Mouse (Mus musculus) forebrain, embryonic 13.5 days (tissue): ENCODE results near the gene St6galnac6. TPM values are rescaled to one million over a fixed set of nuclear protein-coding genes. Genes with fewer than 3 reads are reported as not detected.

Experiments used
- ATAC-seq: fragments of 200-750 bp; cut with Nextera tagmentation; 2 replicates; pipeline ENCODE4 v1.8.0; 2017
- H3K27ac ChIP-seq: fragments of 300-500 bp; sonication (generic); 2 replicates; pipeline ENCODE4 v1.5.1; 2015; ENCODE audit warnings: inconsistent platforms, mild to moderate bottlenecking, moderate library complexity
- H3K27me3 ChIP-seq: fragments of 300-500 bp; sonication (generic); 2 replicates; pipeline ENCODE4 v1.6.1; 2015; ENCODE audit warnings: mild to moderate bottlenecking, inconsistent platforms
- H3K36me3 ChIP-seq: fragments of 300-500 bp; sonication (generic); 2 replicates; pipeline ENCODE4 v1.6.1; 2015; ENCODE audit warnings: mild to moderate bottlenecking, inconsistent platforms; ENCODE audit not compliant: poor library complexity, severe bottlenecking
- H3K4me1 ChIP-seq: fragments of 300-500 bp; sonication (generic); 2 replicates; pipeline ENCODE4 v1.6.1; 2015; ENCODE audit warnings: inconsistent platforms
- H3K4me2 ChIP-seq: fragments of 300-500 bp; sonication (generic); 2 replicates; pipeline ENCODE4 v1.6.1; 2015; ENCODE audit warnings: inconsistent platforms, mild to moderate bottlenecking, moderate library complexity
- H3K4me3 ChIP-seq: fragments of 300-500 bp; sonication (generic); 2 replicates; pipeline ENCODE4 v1.5.1; 2015; ENCODE audit warnings: mild to moderate bottlenecking, inconsistent platforms
- H3K9ac ChIP-seq: fragments of 300-500 bp; sonication (generic); 2 replicates; pipeline ENCODE4 v1.6.1; 2015; ENCODE audit warnings: mild to moderate bottlenecking, inconsistent platforms
- H3K9me3 ChIP-seq: fragments of 300-500 bp; sonication (generic); replicated peaks from 2 replicates; pipeline ENCODE4 v1.6.1; 2016; ENCODE audit warnings: inconsistent platforms
- WGBS: fragments of 180-500 bp; shearing (Covaris S2); methylation state at CpG from one replicate; pipeline ENCODE4 v1.1.7; 2015; 5-methylcytosine and 5-hydroxymethylcytosine counted together
- polyA plus RNA-seq: library from polyadenylated mRNA; unstranded; fragments of >200 nt; fragmentation: Nextera tagmentation; extraction: Ambion mirVana; gene quantifications from 2 replicates; pipeline ENCODE4 v1.2.1, GENCODE M21; 2015

The St6galnac6 gene
- polyA plus RNA-seq, 1 experiment from 2014 or later = 10.0 TPM

GRCm38 (mm10) chr2:32647366-32647765, 47.9 kb downstream of the St6galnac6 start:
- no peak overlapping the region for H3K27ac ChIP-seq
- no peak overlapping the region for H3K4me3 ChIP-seq
- H3K9ac ChIP-seq = no peak overlapping the region
- no peak overlapping the region for H3K4me2 ChIP-seq
- no peaks in the 10 kb centered on the region for H3K27me3 ChIP-seq
- no peaks in the 10 kb centered on the region for H3K4me1 ChIP-seq
- ATAC-seq = no peak
- 93% methylated on average over 7 of the region's 7 CpGs for WGBS
- no peaks in the 10 kb centered on the region for H3K36me3 ChIP-seq
- H3K9me3 ChIP-seq = no peaks in the 10 kb centered on the region

DNA sequence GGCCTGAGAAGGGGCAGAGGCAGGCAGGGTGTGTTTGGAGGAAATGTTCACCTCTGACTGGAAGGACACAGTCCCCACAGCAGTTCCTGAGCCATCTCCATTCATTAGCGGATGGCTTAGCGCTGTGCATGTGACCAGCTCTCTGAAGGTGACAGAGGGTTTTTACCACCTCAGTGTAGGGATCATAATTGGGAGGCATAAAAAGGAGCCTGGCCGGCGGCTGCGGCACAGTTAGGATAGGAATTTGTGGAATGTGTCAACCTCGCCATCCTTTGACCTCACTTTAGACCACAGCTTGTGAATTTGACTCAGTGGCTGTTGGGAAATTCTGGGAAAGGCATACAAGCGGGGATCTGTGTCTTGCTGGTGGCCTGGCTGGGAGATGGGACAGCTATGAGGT, 54.3 kb downstream of the St6galnac6 start:
- Histone ChIP-seq H3K9ac (no peak overlapping the region), H3K4me2 (no peak overlapping the region), H3K27ac (no peak overlapping the region), H3K36me3 (no peaks in the 10 kb centered on the region), H3K4me1 (no peaks in the 10 kb centered on the region), H3K4me3 (no peak overlapping the region), H3K9me3 (no peaks in the 10 kb centered on the region), H3K27me3 (no peaks in the 10 kb centered on the region)
- no peak for ATAC-seq
- WGBS = 49% methylated on average over 7 of the region's 7 CpGs

GRCm38 (mm10) chr2:32654743-32655393, 55.4 kb downstream of the St6galnac6 start:
- H3K4me1 ChIP-seq = no peaks in the 10 kb centered on the region
- 79% methylated on average over 14 of the region's 14 CpGs for WGBS
- no peak overlapping the region for H3K9ac ChIP-seq
- no peak overlapping the region for H3K27ac ChIP-seq
- no peak overlapping the region for H3K4me2 ChIP-seq
- H3K9me3 ChIP-seq = no peaks in the 10 kb centered on the region
- no peak for ATAC-seq
- H3K4me3 ChIP-seq = no peak overlapping the region
- no peaks in the 10 kb centered on the region for H3K36me3 ChIP-seq
- no peaks in the 10 kb centered on the region for H3K27me3 ChIP-seq

DNA sequence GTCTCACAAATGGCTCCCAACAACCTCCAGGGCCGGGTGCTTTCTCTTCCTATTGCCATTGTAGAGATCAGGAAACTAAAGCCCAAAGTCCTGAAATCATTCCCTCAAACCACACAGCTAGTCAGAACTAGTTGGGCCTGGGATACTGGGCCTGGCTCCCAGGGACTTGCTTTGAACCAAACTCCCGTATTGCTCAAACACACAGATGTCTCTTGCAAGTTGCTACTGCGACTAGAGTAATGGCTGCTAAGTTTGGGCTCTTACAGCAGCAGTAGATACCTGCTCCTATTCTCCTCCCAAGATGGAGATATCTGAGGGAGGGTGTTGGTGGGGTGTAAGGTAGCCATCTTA, 55.9 kb downstream of the St6galnac6 start:
- 90% methylated on average over 3 of the region's 3 CpGs for WGBS
- no peak for ATAC-seq
- Histone ChIP-seq H3K4me3 (no peak overlapping the region), H3K36me3 (no peaks in the 10 kb centered on the region), H3K27me3 (no peaks in the 10 kb centered on the region), H3K4me1 (no peaks in the 10 kb centered on the region), H3K9ac (no peak overlapping the region), H3K27ac (no peak overlapping the region), H3K4me2 (no peak overlapping the region), H3K9me3 (no peaks in the 10 kb centered on the region)

DNA sequence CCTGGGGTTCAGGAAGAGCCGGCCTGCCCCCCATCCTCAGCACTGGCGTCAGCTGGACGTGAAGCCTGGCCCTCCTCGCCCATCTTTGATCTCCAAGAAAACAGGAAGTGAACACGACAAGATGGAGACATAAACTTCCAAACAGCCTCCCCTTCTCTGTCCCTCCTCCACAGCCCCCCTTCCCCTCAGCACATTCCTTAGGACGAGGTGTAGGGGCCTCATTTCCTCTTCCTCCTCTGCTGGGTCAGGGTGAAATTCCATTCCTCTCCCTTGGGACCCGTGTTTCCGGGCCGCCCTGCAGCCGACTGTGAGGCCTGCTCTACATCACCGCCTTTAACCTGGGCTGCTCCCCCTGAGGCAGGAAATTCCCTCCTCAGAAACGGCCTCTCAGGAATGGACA, 56.3 kb downstream of the St6galnac6 start:
- ATAC-seq = no peak
- H3K9ac ChIP-seq = no peak overlapping the region
- no peak overlapping the region for H3K4me3 ChIP-seq
- H3K9me3 ChIP-seq = no peaks in the 10 kb centered on the region
- no peaks in the 10 kb centered on the region for H3K4me1 ChIP-seq
- H3K27me3 ChIP-seq = no peaks in the 10 kb centered on the region
- H3K36me3 ChIP-seq = no peaks in the 10 kb centered on the region
- no peak overlapping the region for H3K4me2 ChIP-seq
- 79% methylated on average over 12 of the region's 12 CpGs for WGBS
- H3K27ac ChIP-seq = no peak overlapping the region

- Histone ChIP-seq H3K9me3 (no peaks in the 10 kb centered on the region), H3K27ac (no peak overlapping the region), H3K4me3 (no peak overlapping the region), H3K27me3 (no peaks in the 10 kb centered on the region), H3K4me1 (peaks cover 5% of the 10 kb centered on the region; the same call in 1 of the 2 replicates), H3K36me3 (no peaks in the 10 kb centered on the region), H3K4me2 (no peak overlapping the region), H3K9ac (no peak overlapping the region)
- no peak for ATAC-seq
- WGBS = 80% methylated on average over 2 of the region's 2 CpGs
Measured at GRCm38 (mm10) chr2:32658873-32659272, 59.4 kb downstream of the St6galnac6 start.

GRCm38 (mm10) chr2:32661509-32662107, 62.1 kb downstream of the St6galnac6 start:
- H3K9me3 ChIP-seq = no peaks in the 10 kb centered on the region
- no peak overlapping the region for H3K27ac ChIP-seq
- H3K4me1 ChIP-seq = peaks cover 5% of the 10 kb centered on the region; the same call in 1 of the 2 replicates
- no peak for ATAC-seq
- WGBS = 73% methylated on average over 7 of the region's 7 CpGs
- H3K9ac ChIP-seq = no peak overlapping the region
- no peaks in the 10 kb centered on the region for H3K27me3 ChIP-seq
- H3K36me3 ChIP-seq = no peaks in the 10 kb centered on the region
- H3K4me2 ChIP-seq = no peak overlapping the region
- H3K4me3 ChIP-seq = no peak overlapping the region

DNA sequence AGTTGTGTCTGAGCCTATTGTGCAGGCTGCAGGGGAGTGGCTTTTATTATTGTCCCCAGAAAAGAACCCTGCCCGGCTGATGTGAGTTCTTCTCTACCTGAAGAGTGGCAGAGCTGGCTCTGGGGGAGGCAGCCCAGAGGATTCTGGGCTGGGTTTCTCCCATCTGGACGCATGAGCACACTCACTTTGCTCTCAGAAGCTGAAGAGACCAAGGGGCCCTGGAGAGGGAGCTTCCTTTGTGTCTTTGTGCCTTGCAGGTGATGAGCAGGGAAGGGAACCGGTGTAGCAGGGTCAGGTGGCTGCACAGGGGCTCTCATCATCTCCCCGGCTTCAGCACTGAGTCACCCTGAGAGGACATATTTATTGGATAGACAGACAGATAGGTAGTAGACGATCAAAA, 62.8 kb downstream of the St6galnac6 start:
- H3K27ac ChIP-seq = no peak overlapping the region
- 50% methylated on average over 5 of the region's 5 CpGs for WGBS
- no peak for ATAC-seq
- no peaks in the 10 kb centered on the region for H3K27me3 ChIP-seq
- H3K36me3 ChIP-seq = no peaks in the 10 kb centered on the region
- H3K9me3 ChIP-seq = no peaks in the 10 kb centered on the region
- no peak overlapping the region for H3K4me3 ChIP-seq
- H3K9ac ChIP-seq = no peak overlapping the region
- peaks cover 5% of the 10 kb centered on the region; the same call in 1 of the 2 replicates for H3K4me1 ChIP-seq
- no peak overlapping the region for H3K4me2 ChIP-seq

DNA sequence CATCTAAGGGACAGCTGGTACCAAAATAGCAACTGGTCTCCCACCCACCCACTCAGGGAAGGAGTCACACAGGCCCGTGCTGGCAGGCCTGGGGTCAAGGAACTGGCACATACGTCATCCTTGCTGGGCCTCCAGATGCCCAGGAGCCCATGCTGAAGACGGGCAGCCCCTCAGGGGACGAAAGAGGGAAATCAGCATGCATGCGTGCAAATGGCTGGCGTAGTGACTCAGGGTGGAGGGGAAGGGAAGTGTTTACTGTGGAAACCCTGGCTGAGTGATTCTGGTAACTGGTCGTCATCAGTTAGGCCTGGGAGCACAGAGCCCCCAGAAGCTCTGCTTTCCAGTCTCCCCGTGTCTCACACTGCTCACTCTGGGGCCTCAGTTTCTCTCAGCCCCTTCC, 65.8 kb downstream of the St6galnac6 start:
- H3K9me3 ChIP-seq = no peaks in the 10 kb centered on the region
- no peak for ATAC-seq
- H3K36me3 ChIP-seq = no peaks in the 10 kb centered on the region
- H3K9ac ChIP-seq = no peak overlapping the region
- no peak overlapping the region for H3K27ac ChIP-seq
- H3K4me2 ChIP-seq = no peak overlapping the region
- 79% methylated on average over 8 of the region's 8 CpGs for WGBS
- no peaks in the 10 kb centered on the region for H3K27me3 ChIP-seq
- no peak overlapping the region for H3K4me3 ChIP-seq
- peaks cover 5% of the 10 kb centered on the region; the same call in 1 of the 2 replicates for H3K4me1 ChIP-seq

DNA sequence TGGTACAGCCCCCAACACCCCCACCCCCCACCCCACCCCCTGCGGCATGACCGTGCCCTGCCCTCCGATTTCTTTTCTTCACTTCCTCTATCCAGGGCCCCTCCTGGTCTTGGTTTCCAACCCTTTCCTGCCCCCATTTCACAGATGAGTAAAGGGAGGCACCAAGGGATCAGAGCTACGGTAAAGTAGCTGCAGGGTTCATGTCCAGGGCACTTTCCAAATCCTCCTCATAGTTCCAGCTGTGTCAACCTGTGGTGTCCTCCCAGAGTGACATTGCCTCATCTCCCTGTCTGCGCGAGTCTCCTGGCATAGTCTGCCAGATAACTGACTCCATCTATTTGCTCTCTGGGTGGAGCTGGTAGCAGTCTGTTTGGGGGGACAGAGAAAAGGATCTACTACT, 66.3 kb downstream of the St6galnac6 start:
- ATAC-seq = no peak
- Histone ChIP-seq H3K4me2 (no peak overlapping the region), H3K9me3 (no peaks in the 10 kb centered on the region), H3K27ac (no peak overlapping the region), H3K9ac (no peak overlapping the region), H3K36me3 (no peaks in the 10 kb centered on the region), H3K27me3 (no peaks in the 10 kb centered on the region), H3K4me3 (no peak overlapping the region), H3K4me1 (peaks cover 5% of the 10 kb centered on the region; the same call in 1 of the 2 replicates)
- 90% methylated on average over 6 of the region's 6 CpGs for WGBS

GRCm38 (mm10) chr2:32667775-32668174, 68.3 kb downstream of the St6galnac6 start:
- no peak for ATAC-seq
- no peak overlapping the region for H3K4me3 ChIP-seq
- WGBS = 27% methylated on average over 11 of the region's 11 CpGs
- H3K36me3 ChIP-seq = no peaks in the 10 kb centered on the region
- no peaks in the 10 kb centered on the region for H3K27me3 ChIP-seq
- H3K9me3 ChIP-seq = no peaks in the 10 kb centered on the region
- H3K4me2 ChIP-seq = no peak overlapping the region
- no peaks in the 10 kb centered on the region; the same call in 1 of the 2 replicates for H3K4me1 ChIP-seq
- H3K9ac ChIP-seq = no peak overlapping the region
- H3K27ac ChIP-seq = no peak overlapping the region

GRCm38 (mm10) chr2:32668176-32668575, 68.7 kb downstream of the St6galnac6 start:
- no peak overlapping the region for H3K9ac ChIP-seq
- H3K27me3 ChIP-seq = no peaks in the 10 kb centered on the region
- no peak overlapping the region for H3K27ac ChIP-seq
- H3K9me3 ChIP-seq = no peaks in the 10 kb centered on the region
- no peak for ATAC-seq
- H3K36me3 ChIP-seq = no peaks in the 10 kb centered on the region
- no peak overlapping the region for H3K4me3 ChIP-seq
- H3K4me2 ChIP-seq = no peak overlapping the region
- no peaks in the 10 kb centered on the region; the same call in 1 of the 2 replicates for H3K4me1 ChIP-seq
- WGBS = 67% methylated on average over 7 of the region's 7 CpGs

- no peaks in the 10 kb centered on the region; the same call in 1 of the 2 replicates for H3K4me1 ChIP-seq
- no peaks in the 10 kb centered on the region for H3K9me3 ChIP-seq
- 82% methylated on average over 3 of the region's 3 CpGs for WGBS
- ATAC-seq = no peak
- H3K27ac ChIP-seq = no peak overlapping the region
- no peaks in the 10 kb centered on the region for H3K27me3 ChIP-seq
- H3K36me3 ChIP-seq = no peaks in the 10 kb centered on the region
- H3K4me3 ChIP-seq = no peak overlapping the region
- H3K9ac ChIP-seq = no peak overlapping the region
- no peak overlapping the region for H3K4me2 ChIP-seq
Measured at GRCm38 (mm10) chr2:32669876-32670275, 70.4 kb downstream of the St6galnac6 start.
